Mouse (Mus musculus): Measurements from ENCODE around the gene Dgka. TPM values are rescaled to one million over a fixed set of nuclear protein-coding genes. Genes with fewer than 3 reads are reported as not detected.
"Not testable (repeated sequence)": the region's sequence is repeated elsewhere in the genome, so short reads cannot be mapped to it uniquely, and the experiment has no call there.

The Dgka gene
- polyA plus RNA-seq, 1 experiment: 41.7 TPM

- WGBS: 25% methylated on average over 19 of the region's 19 CpGs
These were observed 28.8 kb downstream of the Dgka start for GRCm38 (mm10) chr10:128715559-128716537.

GRCm38 (mm10) chr10:128711318-128711717 lies 33.3 kb downstream of the Dgka start:
- 90% methylated on average over 7 of the region's 7 CpGs for WGBS
- H3K4me1 ChIP-seq (ENCODE audit: control insufficient read depth, insufficient read depth, low read length); H3K4me3 ChIP-seq (replicated peaks; ENCODE audit: control insufficient read depth, low read depth, low read length); H3K27ac ChIP-seq (ENCODE audit: control insufficient read depth, insufficient read depth, low read depth, low read length, poor library complexity): not testable (repeated sequence)

More at GRCm38 (mm10) chr10:128715559-128716537, 28.8 kb downstream of the Dgka start:
- Histone ChIP-seq H3K27ac (ENCODE audit: control insufficient read depth, insufficient read depth, low read depth, low read length, poor library complexity) (no peak overlapping the region), H3K4me1 (ENCODE audit: control insufficient read depth, insufficient read depth, low read length) (peaks cover 2% of the 10 kb centered on the region; the same call in 1 of the 2 replicates), H3K4me3 (replicated peaks; ENCODE audit: control insufficient read depth, low read depth, low read length) (no peak overlapping the region)
- TF ChIP-seq CTCF (IDR thresholded peaks at IDR 0.05; ENCODE audit: control insufficient read depth, insufficient read depth, low read length): no peak
- TF ChIP-seq POLR2A (IDR thresholded peaks at IDR 0.05; ENCODE audit: borderline replicate concordance, control insufficient read depth, low read depth, low read length): no peak

GRCm38 (mm10) chr10:128705317-128705693 lies 39.4 kb downstream of the Dgka start:
- Histone ChIP-seq H3K4me1 (ENCODE audit: control insufficient read depth, insufficient read depth, low read length) (no peaks in the 10 kb centered on the region), H3K4me3 (replicated peaks; ENCODE audit: control insufficient read depth, low read depth, low read length) (peak overlapping the region; percentile 30), H3K27ac (ENCODE audit: control insufficient read depth, insufficient read depth, low read depth, low read length, poor library complexity) (peak overlapping the region; percentile 35)
- WGBS: 19% methylated on average over 11 of the region's 11 CpGs
- TF ChIP-seq CTCF (IDR thresholded peaks at IDR 0.05; ENCODE audit: control insufficient read depth, insufficient read depth, low read length): no peak
- TF ChIP-seq POLR2A (IDR thresholded peaks at IDR 0.05; ENCODE audit: borderline replicate concordance, control insufficient read depth, low read depth, low read length): no peak

- Histone ChIP-seq H3K4me1 (ENCODE audit: control insufficient read depth, insufficient read depth, low read length) (no peaks in the 10 kb centered on the region), H3K4me3 (replicated peaks; ENCODE audit: control insufficient read depth, low read depth, low read length) (peak within 1 kb of the TSS; percentile 88), H3K27ac (ENCODE audit: control insufficient read depth, insufficient read depth, low read depth, low read length, poor library complexity) (peak within 1 kb of the TSS; percentile 92)
- under 1% methylated on average over 62 of the region's 62 CpGs for WGBS
- TF ChIP-seq POLR2A (IDR thresholded peaks at IDR 0.05; ENCODE audit: borderline replicate concordance, control insufficient read depth, low read depth, low read length) (peak; percentile 87; the same call in 1 of the 2 replicates), CTCF (IDR thresholded peaks at IDR 0.05; ENCODE audit: control insufficient read depth, insufficient read depth, low read length) (no peak)
These were observed 40.0 kb downstream of the Dgka start, which contains the start of gene Cdk2 for GRCm38 (mm10) chr10:128704491-128705316. TSS of gene Cdk2 (minus strand) at chr10:128705031.

GRCm38 (mm10) chr10:128703895-128704294 lies 40.8 kb downstream of the Dgka start, which contains the start of gene Pmel:
TSS of gene Pmel (plus strand) at chr10:128704195.
- TF ChIP-seq CTCF (IDR thresholded peaks at IDR 0.05; ENCODE audit: control insufficient read depth, insufficient read depth, low read length): no peak
- TF ChIP-seq POLR2A (IDR thresholded peaks at IDR 0.05; ENCODE audit: borderline replicate concordance, control insufficient read depth, low read depth, low read length): no peak
- Histone ChIP-seq H3K4me3 (replicated peaks; ENCODE audit: control insufficient read depth, low read depth, low read length) (peak within 1 kb of the TSS; percentile 88), H3K27ac (ENCODE audit: control insufficient read depth, insufficient read depth, low read depth, low read length, poor library complexity) (peak within 1 kb of the TSS; percentile 92), H3K4me1 (ENCODE audit: control insufficient read depth, insufficient read depth, low read length) (no peaks in the 10 kb centered on the region)
- 13% methylated on average over 4 of the region's 4 CpGs for WGBS

GRCm38 (mm10) chr10:128702328-128703007 lies 42.2 kb downstream of the Dgka start:
- no peak overlapping the region for H3K27ac ChIP-seq (ENCODE audit: control insufficient read depth, insufficient read depth, low read depth, low read length, poor library complexity)
- WGBS: 45% methylated on average over 6 of the region's 6 CpGs
- no peaks in the 10 kb centered on the region for H3K4me1 ChIP-seq (ENCODE audit: control insufficient read depth, insufficient read depth, low read length)
- no peak for TF ChIP-seq POLR2A (IDR thresholded peaks at IDR 0.05; ENCODE audit: borderline replicate concordance, control insufficient read depth, low read depth, low read length)
- TF ChIP-seq CTCF (IDR thresholded peaks at IDR 0.05; ENCODE audit: control insufficient read depth, insufficient read depth, low read length): no peak
- no peak overlapping the region for H3K4me3 ChIP-seq (replicated peaks; ENCODE audit: control insufficient read depth, low read depth, low read length)

- H3K4me1 ChIP-seq (ENCODE audit: control insufficient read depth, insufficient read depth, low read length): no peaks in the 10 kb centered on the region; the same call in 1 of the 2 replicates
- no peak overlapping the region for H3K27ac ChIP-seq (ENCODE audit: control insufficient read depth, insufficient read depth, low read depth, low read length, poor library complexity)
- TF ChIP-seq CTCF (IDR thresholded peaks at IDR 0.05; ENCODE audit: control insufficient read depth, insufficient read depth, low read length): no peak
- TF ChIP-seq POLR2A (IDR thresholded peaks at IDR 0.05; ENCODE audit: borderline replicate concordance, control insufficient read depth, low read depth, low read length): no peak
- 95% methylated on average over 5 of the region's 5 CpGs for WGBS
- no peak overlapping the region for H3K4me3 ChIP-seq (replicated peaks; ENCODE audit: control insufficient read depth, low read depth, low read length)
These were observed 43.9 kb downstream of the Dgka start for GRCm38 (mm10) chr10:128700712-128701111.
